Mouse (Mus musculus): ENCODE data around the gene Wscd2. TPM values are rescaled to one million over a fixed set of nuclear protein-coding genes. Genes with fewer than 3 reads are reported as not detected.

Gene Wscd2
- polyA plus RNA-seq, 2 experiments, result 0.02 TPM; not detected in 1

- Histone ChIP-seq H3K27me3 (ENCODE audit: control insufficient read depth, insufficient read depth, low read length) (no peaks in the 10 kb centered on the region), H3K9me3 (ENCODE audit: control insufficient read depth, low read length) (no peaks in the 10 kb centered on the region), H3K9ac (replicated peaks) (no peak overlapping the region), H3K4me1 (replicated peaks; ENCODE audit: control insufficient read depth in 2 of 2, insufficient read depth in 2 of 2, low read length in 1 of 2) (no peaks in the 10 kb centered on the region), H3K36me3 (replicated peaks; ENCODE audit: control insufficient read depth, insufficient read depth, low read depth) (no peaks in the 10 kb centered on the region), H3K27ac (no peak overlapping the region), H3K4me3 (ENCODE audit: insufficient read depth in 1 of 2, low read depth in 2 of 2, low read length in 2 of 2) (no peak overlapping the region), H3K4me2 (ENCODE audit: low read depth) (no peak overlapping the region)
- DNase-seq (ENCODE audit: low read depth in 3 of 3, low spot score in 3 of 3) (no peak), ATAC-seq (ENCODE audit: insufficient read depth) (no peak)
- no peak for TF ChIP-seq EP300 (IDR thresholded peaks at IDR 0.05; ENCODE audit: low read depth)
- TF ChIP-seq CTCF (IDR thresholded peaks at IDR 0.05; ENCODE audit: low read depth), result no peak
- WGBS (ENCODE audit: insufficient replicate concordance), result 19% methylated on average over 4 of the region's 4 CpGs
These were observed 36.8 kb upstream of the Wscd2 start for GRCm38 (mm10) chr5:113453356-113453755.

GRCm38 (mm10) chr5:113456020-113456419 is 34.1 kb upstream of the Wscd2 start:
- Histone ChIP-seq H3K9me3 (ENCODE audit: control insufficient read depth, low read length) (no peaks in the 10 kb centered on the region), H3K9ac (replicated peaks) (no peak overlapping the region), H3K4me1 (replicated peaks; ENCODE audit: control insufficient read depth in 2 of 2, insufficient read depth in 2 of 2, low read length in 1 of 2) (no peaks in the 10 kb centered on the region), H3K4me2 (ENCODE audit: low read depth) (no peak overlapping the region), H3K36me3 (replicated peaks; ENCODE audit: control insufficient read depth, insufficient read depth, low read depth) (no peaks in the 10 kb centered on the region), H3K27me3 (ENCODE audit: control insufficient read depth, insufficient read depth, low read length) (no peaks in the 10 kb centered on the region), H3K27ac (no peak overlapping the region), H3K4me3 (ENCODE audit: insufficient read depth in 1 of 2, low read depth in 2 of 2, low read length in 2 of 2) (no peak overlapping the region)
- TF ChIP-seq CTCF (IDR thresholded peaks at IDR 0.05; ENCODE audit: low read depth) (no peak), EP300 (IDR thresholded peaks at IDR 0.05; ENCODE audit: low read depth) (no peak)
- ATAC-seq (ENCODE audit: insufficient read depth) (no peak), DNase-seq (ENCODE audit: low read depth in 3 of 3, low spot score in 3 of 3) (no peak)
- WGBS (ENCODE audit: insufficient replicate concordance), result 65% methylated on average over 10 of the region's 10 CpGs

GRCm38 (mm10) chr5:113456756-113457155 is 33.4 kb upstream of the Wscd2 start:
- TF ChIP-seq CTCF (IDR thresholded peaks at IDR 0.05; ENCODE audit: low read depth) (no peak), EP300 (IDR thresholded peaks at IDR 0.05; ENCODE audit: low read depth) (no peak)
- H3K27me3 ChIP-seq (ENCODE audit: control insufficient read depth, insufficient read depth, low read length), result no peaks in the 10 kb centered on the region
- no peak for ATAC-seq (ENCODE audit: insufficient read depth)
- WGBS (ENCODE audit: insufficient replicate concordance), result 69% methylated on average over 4 of the region's 4 CpGs
- DNase-seq (ENCODE audit: low read depth in 3 of 3, low spot score in 3 of 3), result no peak
- H3K36me3 ChIP-seq (replicated peaks; ENCODE audit: control insufficient read depth, insufficient read depth, low read depth), result no peaks in the 10 kb centered on the region
- no peak overlapping the region for H3K27ac ChIP-seq
- H3K9ac ChIP-seq (replicated peaks), result no peak overlapping the region
- no peaks in the 10 kb centered on the region for H3K9me3 ChIP-seq (ENCODE audit: control insufficient read depth, low read length)
- no peak overlapping the region for H3K4me3 ChIP-seq (ENCODE audit: insufficient read depth in 1 of 2, low read depth in 2 of 2, low read length in 2 of 2)
- H3K4me1 ChIP-seq (replicated peaks; ENCODE audit: control insufficient read depth in 2 of 2, insufficient read depth in 2 of 2, low read length in 1 of 2), result no peaks in the 10 kb centered on the region
- no peak overlapping the region for H3K4me2 ChIP-seq (ENCODE audit: low read depth)

DNA sequence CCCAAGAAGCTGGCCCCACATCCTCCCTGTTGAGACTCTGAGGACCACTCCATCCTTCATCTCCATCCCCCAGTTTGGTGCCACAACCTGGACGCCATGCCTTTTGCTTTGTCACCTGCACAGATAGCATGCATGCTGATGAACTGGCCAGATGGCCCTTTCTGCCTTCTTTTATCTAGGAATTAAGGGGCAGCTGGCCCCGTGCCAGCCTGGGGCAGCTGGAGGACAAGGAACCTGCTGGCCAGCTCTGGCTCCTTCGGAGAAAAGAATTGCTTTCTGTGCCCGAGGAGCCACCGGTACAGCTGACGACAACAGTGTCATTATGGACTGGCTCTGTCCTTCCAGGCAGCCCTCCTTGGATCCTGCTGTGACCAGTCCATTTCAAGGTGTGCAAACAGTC is 32.9 kb upstream of the Wscd2 start:
- Histone ChIP-seq H3K27me3 (ENCODE audit: control insufficient read depth, insufficient read depth, low read length) (no peaks in the 10 kb centered on the region), H3K36me3 (replicated peaks; ENCODE audit: control insufficient read depth, insufficient read depth, low read depth) (no peaks in the 10 kb centered on the region), H3K9ac (replicated peaks) (no peak overlapping the region), H3K4me2 (ENCODE audit: low read depth) (no peak overlapping the region), H3K27ac (no peak overlapping the region), H3K9me3 (ENCODE audit: control insufficient read depth, low read length) (no peaks in the 10 kb centered on the region), H3K4me1 (replicated peaks; ENCODE audit: control insufficient read depth in 2 of 2, insufficient read depth in 2 of 2, low read length in 1 of 2) (no peaks in the 10 kb centered on the region), H3K4me3 (ENCODE audit: insufficient read depth in 1 of 2, low read depth in 2 of 2, low read length in 2 of 2) (no peak overlapping the region)
- WGBS (ENCODE audit: insufficient replicate concordance), result 62% methylated on average over 6 of the region's 6 CpGs
- DNase-seq (ENCODE audit: low read depth in 3 of 3, low spot score in 3 of 3) (no peak), ATAC-seq (ENCODE audit: insufficient read depth) (no peak)
- TF ChIP-seq CTCF (IDR thresholded peaks at IDR 0.05; ENCODE audit: low read depth) (no peak), EP300 (IDR thresholded peaks at IDR 0.05; ENCODE audit: low read depth) (no peak)

DNA sequence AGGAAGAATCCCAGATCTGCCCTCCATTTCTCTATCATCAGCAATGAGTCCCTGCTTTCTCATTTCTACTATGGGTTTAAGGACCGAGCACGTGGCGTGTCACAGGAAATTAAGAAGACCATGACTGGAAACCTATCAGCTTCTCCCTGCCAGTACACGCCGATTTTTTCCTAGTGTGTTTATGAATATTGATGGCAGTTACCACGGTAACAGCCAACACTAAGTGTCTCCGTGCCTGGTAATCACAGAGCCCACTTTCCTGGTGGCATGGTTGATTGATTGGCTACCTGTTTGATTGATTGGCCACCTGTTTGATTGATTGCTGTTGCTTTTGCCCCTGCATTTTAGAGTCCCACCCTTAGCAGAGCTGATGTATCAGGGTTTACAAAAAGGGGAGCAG is 30.2 kb upstream of the Wscd2 start:
- ATAC-seq (ENCODE audit: insufficient read depth) (no peak), DNase-seq (ENCODE audit: low read depth in 3 of 3, low spot score in 3 of 3) (no peak)
- H3K9ac ChIP-seq (replicated peaks), result no peak overlapping the region
- H3K4me1 ChIP-seq (replicated peaks; ENCODE audit: control insufficient read depth in 2 of 2, insufficient read depth in 2 of 2, low read length in 1 of 2), result no peaks in the 10 kb centered on the region
- H3K27me3 ChIP-seq (ENCODE audit: control insufficient read depth, insufficient read depth, low read length), result no peaks in the 10 kb centered on the region
- no peak overlapping the region for H3K4me3 ChIP-seq (ENCODE audit: insufficient read depth in 1 of 2, low read depth in 2 of 2, low read length in 2 of 2)
- no peak overlapping the region for H3K4me2 ChIP-seq (ENCODE audit: low read depth)
- WGBS (ENCODE audit: insufficient replicate concordance), result 61% methylated on average over 7 of the region's 7 CpGs
- no peaks in the 10 kb centered on the region for H3K9me3 ChIP-seq (ENCODE audit: control insufficient read depth, low read length)
- H3K36me3 ChIP-seq (replicated peaks; ENCODE audit: control insufficient read depth, insufficient read depth, low read depth), result no peaks in the 10 kb centered on the region
- no peak overlapping the region for H3K27ac ChIP-seq
- TF ChIP-seq CTCF (IDR thresholded peaks at IDR 0.05; ENCODE audit: low read depth) (no peak), EP300 (IDR thresholded peaks at IDR 0.05; ENCODE audit: low read depth) (no peak)
